Mouse (Mus musculus) stomach, embryonic 16.5 days (tissue): ENCODE measurements around the gene H2-D1. TPM values are rescaled to one million over a fixed set of nuclear protein-coding genes. Genes with fewer than 3 reads are reported as not detected.
"Not testable (repeated sequence)": the region's sequence is repeated elsewhere in the genome, so short reads cannot be mapped to it uniquely, and the experiment has no call there.

Experiments used
- ATAC-seq: fragments of 200-750 bp; cut with Nextera tagmentation; 2 replicates; pipeline ENCODE4 v1.8.0; 2017; ENCODE audit warnings: moderate number of reproducible peaks, moderate TSS enrichment; ENCODE audit not compliant: insufficient read depth, low FRiP score
- H3K27ac ChIP-seq: fragments of 300-500 bp; sonication (generic); 2 replicates; pipeline ENCODE4 v1.5.1; 2014; ENCODE audit warnings: low read length
- H3K27me3 ChIP-seq: fragments of 300-500 bp; sonication (generic); 2 replicates; pipeline ENCODE4 v1.6.1; 2014; ENCODE audit warnings: low read length, control low read depth, mixed read lengths; ENCODE audit not compliant: control insufficient read depth, insufficient read depth
- H3K36me3 ChIP-seq: fragments of 300-500 bp; sonication (generic); 2 replicates; pipeline ENCODE4 v1.6.1; 2014; ENCODE audit warnings: low read length; ENCODE audit not compliant: control insufficient read depth, insufficient read depth
- H3K4me1 ChIP-seq: fragments of 300-500 bp; sonication (generic); 2 replicates; pipeline ENCODE4 v1.6.1; 2014; ENCODE audit warnings: low read length, control low read depth, mixed read lengths; ENCODE audit not compliant: control insufficient read depth, insufficient read depth
- H3K4me2 ChIP-seq: fragments of 300-500 bp; sonication (generic); 2 replicates; pipeline ENCODE4 v1.6.1; 2014; ENCODE audit warnings: low read depth, low read length, mixed read lengths
- H3K4me3 ChIP-seq: fragments of 300-500 bp; sonication (generic); replicated peaks from 2 replicates; pipeline ENCODE4 v1.5.1; 2014; ENCODE audit warnings: mild to moderate bottlenecking, low read length
- H3K9ac ChIP-seq: fragments of 300-500 bp; sonication (generic); 2 replicates; pipeline ENCODE4 v1.6.1; 2014; ENCODE audit warnings: low read length
- H3K9me3 ChIP-seq: fragments of 300-500 bp; sonication (generic); replicated peaks from 2 replicates; pipeline ENCODE4 v1.6.1; 2016; ENCODE audit warnings: low read length, control low read depth; ENCODE audit not compliant: control insufficient read depth
- WGBS: fragments of 180-500 bp; shearing (Covaris S2); extraction: QIAGEN DNeasy Blood & Tissue Kit; methylation state at CpG from one replicate; pipeline ENCODE4 v1.1.7; 2014; 5-methylcytosine and 5-hydroxymethylcytosine counted together
- polyA plus RNA-seq: library from polyadenylated mRNA; unstranded; fragments of >200 nt; fragmentation: Nextera tagmentation; extraction: Ambion mirVana; gene quantifications from 2 replicates; pipeline ENCODE4 v1.2.1, GENCODE M21; 2015

The H2-D1 gene
- polyA plus RNA-seq, 1 experiment from 2014 or later, result 169 TPM

GRCm38 (mm10) chr17:35226561-35227046 is 35.9 kb upstream of the H2-D1 start:
- ATAC-seq, result no peak
- Histone ChIP-seq H3K9ac (no peak overlapping the region), H3K4me2 (no peak overlapping the region), H3K36me3 (peaks cover 8% of the 10 kb centered on the region; the same call in 1 of the 2 replicates), H3K27me3 (no peaks in the 10 kb centered on the region), H3K4me3 (no peak overlapping the region), H3K4me1 (peaks cover 13% of the 10 kb centered on the region), H3K9me3 (no peaks in the 10 kb centered on the region), H3K27ac (peak overlapping the region; percentile 33; the same call in 1 of the 2 replicates)
- 82% methylated on average over 14 of the region's 14 CpGs for WGBS

GRCm38 (mm10) chr17:35231022-35231421 is 31.5 kb upstream of the H2-D1 start:
- H3K27me3 ChIP-seq, result no peaks in the 10 kb centered on the region
- no peak overlapping the region for H3K27ac ChIP-seq
- no peak overlapping the region for H3K4me3 ChIP-seq
- peaks cover 8% of the 10 kb centered on the region; the same call in 1 of the 2 replicates for H3K36me3 ChIP-seq
- ATAC-seq, result no peak
- 94% methylated on average over 10 of the region's 10 CpGs for WGBS
- H3K9me3 ChIP-seq, result no peaks in the 10 kb centered on the region
- H3K9ac ChIP-seq, result no peak overlapping the region
- H3K4me1 ChIP-seq, result peaks cover 39% of the 10 kb centered on the region
- H3K4me2 ChIP-seq, result no peak overlapping the region

- H3K4me1 ChIP-seq, result peaks cover 38% of the 10 kb centered on the region
- H3K36me3 ChIP-seq, result peaks cover 8% of the 10 kb centered on the region; the same call in 1 of the 2 replicates
- 0 out of 2 replicates have a peak overlapping the region, but pooled peaks have one; percentile 3 for H3K4me2 ChIP-seq
- no peak overlapping the region for H3K9ac ChIP-seq
- no peaks in the 10 kb centered on the region for H3K27me3 ChIP-seq
- 14% methylated on average over 12 of the region's 12 CpGs for WGBS
- H3K27ac ChIP-seq, result no peak overlapping the region
- ATAC-seq, result no peak
- no peak overlapping the region for H3K4me3 ChIP-seq
- no peaks in the 10 kb centered on the region for H3K9me3 ChIP-seq
These were observed 30.5 kb upstream of the H2-D1 start for GRCm38 (mm10) chr17:35232043-35232442.

GRCm38 (mm10) chr17:35232659-35233058 is 29.9 kb upstream of the H2-D1 start:
- no peaks in the 10 kb centered on the region for H3K9me3 ChIP-seq
- ATAC-seq, result no peak
- H3K27ac ChIP-seq, result peak overlapping the region; percentile 98
- H3K36me3 ChIP-seq, result peaks cover 8% of the 10 kb centered on the region; the same call in 1 of the 2 replicates
- no peaks in the 10 kb centered on the region for H3K27me3 ChIP-seq
- 67% methylated on average over 5 of the region's 5 CpGs for whole genome bisulfite sequencing
- peaks cover 36% of the 10 kb centered on the region for H3K4me1 ChIP-seq
- H3K4me3 ChIP-seq, result no peak overlapping the region
- 0 out of 2 replicates have a peak overlapping the region, but pooled peaks have one; percentile 3 for H3K4me2 ChIP-seq
- H3K9ac ChIP-seq, result no peak overlapping the region

GRCm38 (mm10) chr17:35233114-35233980 is 29.2 kb upstream of the H2-D1 start, which contains the start of gene Atp6v1g2:
Atp6v1g2 (plus strand) TSS chr17:35233660.
- no peaks in the 10 kb centered on the region for H3K27me3 ChIP-seq
- H3K27ac ChIP-seq, result peak within 1 kb of the TSS; percentile 98
- H3K9me3 ChIP-seq, result no peaks in the 10 kb centered on the region
- ATAC-seq, result peak; percentile 11
- WGBS, result 40% methylated on average over 18 of the region's 18 CpGs
- H3K4me1 ChIP-seq, result peaks cover 33% of the 10 kb centered on the region
- H3K36me3 ChIP-seq, result peaks cover 8% of the 10 kb centered on the region; the same call in 1 of the 2 replicates
- peak within 1 kb of the TSS; percentile 91 for H3K9ac ChIP-seq
- H3K4me3 ChIP-seq, result peak within 1 kb of the TSS; percentile 65
- peak within 1 kb of the TSS; percentile 65 for H3K4me2 ChIP-seq

- not testable (repeated sequence) for H3K9me3 ChIP-seq, H3K36me3 ChIP-seq, ATAC-seq, H3K27me3 ChIP-seq
- H3K4me1 ChIP-seq, result peaks cover 33% of the 10 kb centered on the region
- peak overlapping the region; percentile 65 for H3K4me2 ChIP-seq
- 75% methylated on average over 7 of the region's 7 CpGs for WGBS
- peak overlapping the region; percentile 48; the same call in 1 of the 2 replicates for H3K9ac ChIP-seq
- peak overlapping the region; percentile 65 for H3K4me3 ChIP-seq
- peak overlapping the region; percentile 98 for H3K27ac ChIP-seq
These were observed 28.4 kb upstream of the H2-D1 start for GRCm38 (mm10) chr17:35234090-35234489.

- Histone ChIP-seq H3K4me1 (peaks cover 29% of the 10 kb centered on the region), H3K4me2 (peak overlapping the region; percentile 65), H3K4me3 (peak overlapping the region; percentile 65), H3K36me3 (no peaks in the 10 kb centered on the region), H3K9ac (peak overlapping the region; percentile 91), H3K9me3 (no peaks in the 10 kb centered on the region), H3K27me3 (no peaks in the 10 kb centered on the region), H3K27ac (peak overlapping the region; percentile 98)
- WGBS, result 3% methylated on average over 31 of the region's 31 CpGs
- no peak; the same call in 1 of the 2 replicates for ATAC-seq
These were observed 27.6 kb upstream of the H2-D1 start for GRCm38 (mm10) chr17:35234903-35235302.

GRCm38 (mm10) chr17:35235614-35236389 is 26.7 kb upstream of the H2-D1 start, which contains the start of gene Nfkbil1:
Nfkbil1 (minus strand) TSS chr17:35235792.
- Histone ChIP-seq H3K36me3 (no peaks in the 10 kb centered on the region), H3K4me1 (peaks cover 37% of the 10 kb centered on the region), H3K27ac (peak within 1 kb of the TSS; percentile 98), H3K9me3 (no peaks in the 10 kb centered on the region), H3K9ac (peak within 1 kb of the TSS; percentile 91), H3K4me3 (peak within 1 kb of the TSS; percentile 65), H3K4me2 (peak within 1 kb of the TSS; percentile 65), H3K27me3 (no peaks in the 10 kb centered on the region)
- ATAC-seq, result peak; percentile 89
- WGBS, result 0% methylated on average over 35 of the region's 35 CpGs
